Mouse (Mus musculus): Measurements from ENCODE around the gene Itgb3.

GRCm38 (mm10) chr11:104558651-104559403 is 49.0 kb upstream of the Itgb3 start:
- TF ChIP-seq POLR2A (IDR thresholded peaks at IDR 0.05; ENCODE audit: borderline replicate concordance, low read depth, low read length), result no peak
- TF ChIP-seq CTCF (IDR thresholded peaks at IDR 0.05; ENCODE audit: low read depth, low read length), result no peak

Measured in bone marrow macrophage, adult 2 months (primary cell).